Mouse (Mus musculus): ENCODE results near the gene Btn1a1. TPM values are rescaled to one million over a fixed set of nuclear protein-coding genes. Genes with fewer than 3 reads are reported as not detected.
A peak's percentile ranks its signal among the peaks of the same experiment; 100 is the strongest.

The Btn1a1 gene
- polyA plus RNA-seq, 1 experiment from 2014 or later: 0.07 TPM

GRCm38 (mm10) chr13:23450398-23450797 is 15.3 kb downstream of the Btn1a1 start:
- H3K9ac ChIP-seq: peak overlapping the region; percentile 67
- peak overlapping the region; percentile 58 for H3K4me2 ChIP-seq
- H3K4me1 ChIP-seq (replicated peaks): peaks cover 9% of the 10 kb centered on the region
- no peaks in the 10 kb centered on the region for H3K27me3 ChIP-seq
- under 1% methylated on average over 15 of the region's 15 CpGs for WGBS
- H3K9me3 ChIP-seq: no peaks in the 10 kb centered on the region
- H3K4me3 ChIP-seq: peak overlapping the region; percentile 52
- ATAC-seq (ENCODE audit: low read depth): no peak
- no peaks in the 10 kb centered on the region for H3K36me3 ChIP-seq
- H3K27ac ChIP-seq (replicated peaks): peak overlapping the region; percentile 72

- WGBS: under 1% methylated on average over 24 of the region's 24 CpGs
- no peaks in the 10 kb centered on the region for H3K36me3 ChIP-seq
- no peak for ATAC-seq (ENCODE audit: low read depth)
- no peaks in the 10 kb centered on the region for H3K9me3 ChIP-seq
- H3K4me1 ChIP-seq (replicated peaks): peaks cover 14% of the 10 kb centered on the region
- H3K4me2 ChIP-seq: peak overlapping the region; percentile 58
- peak overlapping the region; percentile 67 for H3K9ac ChIP-seq
- H3K27ac ChIP-seq (replicated peaks): no peak overlapping the region
- peak overlapping the region; percentile 52 for H3K4me3 ChIP-seq
- no peaks in the 10 kb centered on the region for H3K27me3 ChIP-seq
These were observed 16.2 kb downstream of the Btn1a1 start for GRCm38 (mm10) chr13:23449235-23450095.

- 64% methylated on average over 3 of the region's 3 CpGs for WGBS
- no peak overlapping the region for H3K9ac ChIP-seq
These were observed 16.9 kb downstream of the Btn1a1 start for GRCm38 (mm10) chr13:23448758-23449157.

GRCm38 (mm10) chr13:23446498-23446952 is 19.2 kb downstream of the Btn1a1 start:
- peak overlapping the region; percentile 68 for H3K4me3 ChIP-seq
- WGBS: under 1% methylated on average over 16 of the region's 16 CpGs
- peak overlapping the region; percentile 69 for H3K4me2 ChIP-seq
- H3K9ac ChIP-seq: peak overlapping the region; percentile 71
- H3K27me3 ChIP-seq: no peaks in the 10 kb centered on the region
- peak overlapping the region; percentile 98 for H3K27ac ChIP-seq (replicated peaks)
- H3K9me3 ChIP-seq: no peaks in the 10 kb centered on the region
- no peaks in the 10 kb centered on the region for H3K36me3 ChIP-seq
- ATAC-seq (ENCODE audit: low read depth): peak; percentile 81
- peaks cover 19% of the 10 kb centered on the region for H3K4me1 ChIP-seq (replicated peaks)

More at GRCm38 (mm10) chr13:23448758-23449157, 16.9 kb downstream of the Btn1a1 start:
- Histone ChIP-seq H3K4me1 (replicated peaks) (peaks cover 19% of the 10 kb centered on the region), H3K27ac (replicated peaks) (no peak overlapping the region), H3K27me3 (no peaks in the 10 kb centered on the region), H3K9me3 (no peaks in the 10 kb centered on the region), H3K36me3 (no peaks in the 10 kb centered on the region), H3K4me2 (peak overlapping the region; percentile 58), H3K4me3 (peak overlapping the region; percentile 52)
- ATAC-seq (ENCODE audit: low read depth): no peak

GRCm38 (mm10) chr13:23445561-23446320 is 20.0 kb downstream of the Btn1a1 start:
- peak overlapping the region; percentile 98 for H3K27ac ChIP-seq (replicated peaks)
- WGBS: under 1% methylated on average over 55 of the region's 55 CpGs
- peak overlapping the region; percentile 68 for H3K4me3 ChIP-seq
- peak overlapping the region; percentile 88 for H3K9ac ChIP-seq
- H3K9me3 ChIP-seq: no peaks in the 10 kb centered on the region
- H3K36me3 ChIP-seq: no peaks in the 10 kb centered on the region
- H3K4me2 ChIP-seq: peak overlapping the region; percentile 69
- peak; percentile 95 for ATAC-seq (ENCODE audit: low read depth)
- H3K27me3 ChIP-seq: no peaks in the 10 kb centered on the region
- peaks cover 17% of the 10 kb centered on the region for H3K4me1 ChIP-seq (replicated peaks)

GRCm38 (mm10) chr13:23445156-23445555 is 20.5 kb downstream of the Btn1a1 start:
- WGBS: 2% methylated on average over 10 of the region's 10 CpGs
- peaks cover 17% of the 10 kb centered on the region for H3K4me1 ChIP-seq (replicated peaks)
- peak overlapping the region; percentile 88 for H3K9ac ChIP-seq
- peak; percentile 15; the same call in 1 of the 2 replicates for ATAC-seq (ENCODE audit: low read depth)
- no peaks in the 10 kb centered on the region for H3K36me3 ChIP-seq
- no peaks in the 10 kb centered on the region for H3K9me3 ChIP-seq
- peak overlapping the region; percentile 98 for H3K27ac ChIP-seq (replicated peaks)
- H3K27me3 ChIP-seq: no peaks in the 10 kb centered on the region
- peak overlapping the region; percentile 69 for H3K4me2 ChIP-seq
- H3K4me3 ChIP-seq: peak overlapping the region; percentile 68

GRCm38 (mm10) chr13:23444451-23444850 is 21.2 kb downstream of the Btn1a1 start:
- H3K36me3 ChIP-seq: no peaks in the 10 kb centered on the region
- peak overlapping the region; percentile 98 for H3K27ac ChIP-seq (replicated peaks)
- WGBS: 57% methylated on average over 5 of the region's 5 CpGs
- H3K9me3 ChIP-seq: no peaks in the 10 kb centered on the region
- peaks cover 17% of the 10 kb centered on the region for H3K4me1 ChIP-seq (replicated peaks)
- ATAC-seq (ENCODE audit: low read depth): no peak
- peak overlapping the region; percentile 69 for H3K4me2 ChIP-seq
- no peaks in the 10 kb centered on the region for H3K27me3 ChIP-seq
- H3K9ac ChIP-seq: peak overlapping the region; percentile 88; the same call in 1 of the 2 replicates
- peak overlapping the region; percentile 68 for H3K4me3 ChIP-seq

GRCm38 (mm10) chr13:23439901-23440300 is 25.8 kb downstream of the Btn1a1 start:
- ATAC-seq (ENCODE audit: low read depth): no peak

GRCm38 (mm10) chr13:23438521-23438920 is 27.2 kb downstream of the Btn1a1 start:
- no peak overlapping the region for H3K27ac ChIP-seq (replicated peaks)
- H3K4me1 ChIP-seq (replicated peaks): peaks cover 5% of the 10 kb centered on the region; the same call in 1 of the 2 replicates
- no peaks in the 10 kb centered on the region for H3K27me3 ChIP-seq
- H3K4me2 ChIP-seq: peak overlapping the region; percentile 65
- 0% methylated on average over 7 of the region's 7 CpGs for WGBS
- no peaks in the 10 kb centered on the region for H3K9me3 ChIP-seq
- peak; percentile 69; the same call in 1 of the 2 replicates for ATAC-seq (ENCODE audit: low read depth)
- H3K4me3 ChIP-seq: peak overlapping the region; percentile 56
- 0 out of 2 replicates have a peak overlapping the region, but pooled peaks have one; percentile 50 for H3K9ac ChIP-seq
- no peaks in the 10 kb centered on the region for H3K36me3 ChIP-seq

More at GRCm38 (mm10) chr13:23439901-23440300, 25.8 kb downstream of the Btn1a1 start:
- Histone ChIP-seq H3K9ac (no peak overlapping the region), H3K4me3 (no peak overlapping the region), H3K9me3 (no peaks in the 10 kb centered on the region), H3K27me3 (no peaks in the 10 kb centered on the region), H3K4me2 (no peak overlapping the region), H3K4me1 (replicated peaks) (peaks cover 15% of the 10 kb centered on the region), H3K27ac (replicated peaks) (no peak overlapping the region), H3K36me3 (no peaks in the 10 kb centered on the region)
- WGBS: 65% methylated on average over 10 of the region's 10 CpGs

GRCm38 (mm10) chr13:23437908-23438307 is 27.8 kb downstream of the Btn1a1 start:
- peak overlapping the region; percentile 56 for H3K4me3 ChIP-seq
- peak; percentile 90 for ATAC-seq (ENCODE audit: low read depth)
- peak overlapping the region; percentile 70 for H3K9ac ChIP-seq
- peak overlapping the region; percentile 65 for H3K4me2 ChIP-seq
- under 1% methylated on average over 17 of the region's 17 CpGs for WGBS
- no peaks in the 10 kb centered on the region for H3K9me3 ChIP-seq
- peaks cover 9% of the 10 kb centered on the region for H3K4me1 ChIP-seq (replicated peaks)
- no peaks in the 10 kb centered on the region for H3K27me3 ChIP-seq
- peak overlapping the region; percentile 34; the same call in 1 of the 2 replicates for H3K27ac ChIP-seq (replicated peaks)
- no peaks in the 10 kb centered on the region for H3K36me3 ChIP-seq

GRCm38 (mm10) chr13:23436861-23437822 is 28.6 kb downstream of the Btn1a1 start:
- peak overlapping the region; percentile 56 for H3K4me3 ChIP-seq
- ATAC-seq (ENCODE audit: low read depth): 0 out of 2 replicates have a peak, but pooled peaks have one; percentile 28
- H3K9ac ChIP-seq: peak overlapping the region; percentile 70
- H3K9me3 ChIP-seq: no peaks in the 10 kb centered on the region
- peaks cover 9% of the 10 kb centered on the region for H3K4me1 ChIP-seq (replicated peaks)
- no peaks in the 10 kb centered on the region for H3K36me3 ChIP-seq
- no peaks in the 10 kb centered on the region for H3K27me3 ChIP-seq
- H3K4me2 ChIP-seq: peak overlapping the region; percentile 65
- WGBS: under 1% methylated on average over 32 of the region's 32 CpGs
- H3K27ac ChIP-seq (replicated peaks): peak overlapping the region; percentile 34; the same call in 1 of the 2 replicates
